Mouse (Mus musculus) erythroblast, embryonic 14.5 days (primary cell): ENCODE measurements around the gene Spi1. TPM values are rescaled to one million over a fixed set of nuclear protein-coding genes. Genes with fewer than 3 reads are reported as not detected.
"Not testable (repeated sequence)": the region's sequence is repeated elsewhere in the genome, so short reads cannot be mapped to it uniquely, and the experiment has no call there.

Source experiments
- H3K27me3 ChIP-seq: 2 replicates; pipeline ENCODE4 v1.6.1; 2012; ENCODE audit warnings: inconsistent platforms; ENCODE audit not compliant: control insufficient read depth
- H3K36me3 ChIP-seq: 2 replicates; pipeline ENCODE4 v1.6.1; 2012; ENCODE audit warnings: mild to moderate bottlenecking, inconsistent platforms; ENCODE audit not compliant: control insufficient read depth
- H3K4me1 ChIP-seq: 2 replicates; pipeline ENCODE4 v1.6.1; 2012; ENCODE audit warnings: inconsistent platforms; ENCODE audit not compliant: control insufficient read depth
- H3K4me3 ChIP-seq: replicated peaks from 2 replicates; pipeline ENCODE3; 2012; ENCODE audit warnings: moderate library complexity, mild to moderate bottlenecking, inconsistent platforms
- H3K9me3 ChIP-seq: 2 replicates; pipeline ENCODE4 v1.6.1; 2012; ENCODE audit warnings: low read length, inconsistent platforms, mixed read lengths; ENCODE audit not compliant: control insufficient read depth
- GATA1 ChIP-seq: IDR thresholded peaks from 2 replicates; pipeline ENCODE4 v1.6.1; 2012; ENCODE audit warnings: low read length, inconsistent platforms, mixed read lengths
- TAL1 ChIP-seq: IDR thresholded peaks from 3 replicates; pipeline ENCODE4 v1.6.1; 2012; ENCODE audit warnings: low read length, inconsistent platforms, mixed read lengths
- polyA plus RNA-seq: library from polyadenylated mRNA; stranded (reverse); fragments of >175 nt; gene quantifications from 2 replicates; pipeline ENCODE4 v1.2.3, GENCODE M21; 2012

The Spi1 gene
- polyA plus RNA-seq, 1 experiment, result 0.76 TPM

DNA sequence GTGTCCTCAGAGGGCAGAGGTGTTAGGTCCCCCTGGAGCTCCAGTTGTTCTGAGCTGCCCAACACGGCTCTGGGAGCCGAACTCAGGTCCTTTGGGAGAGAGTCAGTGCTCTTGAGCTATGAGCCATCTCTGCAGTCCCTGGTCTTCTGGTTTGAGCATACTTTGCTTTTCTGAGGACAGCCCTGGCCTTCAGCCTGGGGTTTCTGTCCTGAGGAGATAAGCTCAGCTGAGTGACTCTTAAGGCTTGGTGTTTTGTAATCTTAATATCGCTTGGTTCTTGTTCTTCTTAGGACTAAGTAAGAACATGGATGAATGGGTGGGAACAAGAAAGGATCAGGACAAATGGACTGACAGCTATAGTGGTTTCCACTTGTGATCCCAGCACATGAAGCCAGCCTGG, 26.0 kb downstream of the Spi1 start:
- Histone ChIP-seq H3K4me1 (peaks cover 63% of the 10 kb centered on the region), H3K4me3 (no peak overlapping the region), H3K36me3 (no peaks in the 10 kb centered on the region), H3K27me3 (no peaks in the 10 kb centered on the region), H3K9me3 (no peaks in the 10 kb centered on the region)
- TF ChIP-seq TAL1, result no peak
- no peak for TF ChIP-seq GATA1

DNA sequence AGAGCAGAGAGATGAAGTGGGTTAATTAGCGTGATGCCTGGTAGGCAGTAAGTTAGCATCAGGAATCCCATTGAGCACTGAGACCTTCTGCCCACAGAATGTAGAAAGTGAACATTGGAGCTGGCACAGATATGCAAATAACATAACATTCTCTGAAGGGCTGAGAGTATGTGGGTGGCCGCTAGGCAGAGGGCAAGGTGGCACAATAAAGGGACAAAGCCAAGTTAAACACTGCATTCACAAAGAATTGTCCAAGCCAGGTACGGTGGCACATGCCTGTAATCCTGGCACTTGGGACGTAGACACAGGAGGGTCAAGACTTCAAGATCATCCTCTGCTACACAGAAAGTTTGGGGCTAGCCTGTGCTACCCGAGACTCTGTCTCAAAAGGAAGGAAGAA, 27.1 kb downstream of the Spi1 start:
- no peaks in the 10 kb centered on the region for H3K36me3 ChIP-seq
- TF ChIP-seq TAL1, result no peak
- TF ChIP-seq GATA1, result no peak
- H3K27me3 ChIP-seq, result no peaks in the 10 kb centered on the region
- no peaks in the 10 kb centered on the region for H3K9me3 ChIP-seq
- H3K4me3 ChIP-seq, result no peak overlapping the region
- H3K4me1 ChIP-seq, result peaks cover 63% of the 10 kb centered on the region

DNA sequence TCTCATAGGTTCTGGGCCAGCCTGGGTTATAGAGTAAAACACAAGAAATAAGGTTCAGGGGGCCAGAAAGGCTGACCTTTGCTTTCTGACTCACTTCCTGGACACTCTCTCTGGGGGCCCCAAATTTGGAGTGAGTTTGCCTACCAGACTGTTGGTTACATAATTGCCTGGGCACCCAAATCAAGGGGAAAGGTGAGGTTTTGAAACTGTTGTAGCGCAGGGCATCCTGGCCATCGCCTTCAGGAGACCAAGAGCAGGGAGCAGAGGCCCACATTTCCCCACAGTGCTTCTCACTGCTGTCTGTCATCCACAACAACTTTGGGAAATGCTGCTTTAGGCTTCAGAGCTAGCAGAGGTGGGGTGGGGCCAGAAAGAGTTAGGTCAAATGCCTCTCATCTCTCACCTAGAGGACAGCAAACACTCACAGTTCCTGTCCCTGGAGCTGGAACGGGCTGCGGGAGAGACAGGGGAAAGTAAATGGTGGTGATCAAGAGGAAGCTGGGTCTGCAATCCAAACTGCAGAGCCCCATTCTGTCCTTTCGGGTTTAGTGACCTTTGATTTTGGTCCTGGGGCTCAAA, 27.7 kb downstream of the Spi1 start:
- Histone ChIP-seq H3K9me3 (no peaks in the 10 kb centered on the region), H3K4me1 (peaks cover 66% of the 10 kb centered on the region), H3K27me3 (no peaks in the 10 kb centered on the region), H3K4me3 (no peak overlapping the region), H3K36me3 (no peaks in the 10 kb centered on the region)
- TF ChIP-seq GATA1 (no peak), TAL1 (no peak)

DNA sequence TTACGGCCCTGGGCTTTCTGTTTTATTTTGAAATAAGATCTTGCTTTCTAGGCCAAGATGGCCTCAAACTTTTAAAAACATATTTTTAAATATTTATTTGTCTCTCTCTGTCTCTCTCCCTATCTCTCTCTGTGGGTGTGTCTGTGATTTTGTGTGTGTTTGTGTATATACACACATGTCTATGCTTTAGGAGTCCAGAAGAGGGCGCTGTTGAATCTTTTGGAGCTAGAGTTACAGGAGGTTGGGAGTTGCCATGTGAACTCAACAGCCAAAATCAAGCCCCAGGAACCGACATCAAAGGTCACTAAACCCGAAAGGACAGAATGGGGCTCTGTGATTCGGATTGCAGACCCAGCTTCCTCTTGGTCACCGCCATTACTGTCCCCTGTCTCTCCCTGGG, 28.2 kb downstream of the Spi1 start:
- Histone ChIP-seq H3K36me3 (no peaks in the 10 kb centered on the region), H3K27me3 (no peaks in the 10 kb centered on the region), H3K9me3 (no peaks in the 10 kb centered on the region), H3K4me1 (peaks cover 66% of the 10 kb centered on the region), H3K4me3 (no peak overlapping the region)
- no peak for TF ChIP-seq TAL1
- no peak for TF ChIP-seq GATA1

DNA sequence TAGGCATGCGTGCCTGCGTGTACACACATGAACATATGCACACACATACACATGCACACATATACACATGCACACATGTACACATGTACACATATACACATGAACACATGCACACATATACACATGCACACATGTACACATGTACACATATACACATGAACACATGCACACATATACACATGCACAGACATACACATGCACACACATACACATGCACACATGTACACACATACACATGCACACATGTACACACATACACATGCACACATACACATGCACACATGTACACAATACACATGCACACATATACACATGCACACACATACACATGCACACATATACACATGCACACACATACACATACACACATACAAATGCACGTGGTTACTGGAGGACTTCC, 29.6 kb downstream of the Spi1 start:
- H3K4me3 ChIP-seq, H3K36me3 ChIP-seq: not testable (repeated sequence)
- peaks cover 54% of the 10 kb centered on the region for H3K4me1 ChIP-seq

DNA sequence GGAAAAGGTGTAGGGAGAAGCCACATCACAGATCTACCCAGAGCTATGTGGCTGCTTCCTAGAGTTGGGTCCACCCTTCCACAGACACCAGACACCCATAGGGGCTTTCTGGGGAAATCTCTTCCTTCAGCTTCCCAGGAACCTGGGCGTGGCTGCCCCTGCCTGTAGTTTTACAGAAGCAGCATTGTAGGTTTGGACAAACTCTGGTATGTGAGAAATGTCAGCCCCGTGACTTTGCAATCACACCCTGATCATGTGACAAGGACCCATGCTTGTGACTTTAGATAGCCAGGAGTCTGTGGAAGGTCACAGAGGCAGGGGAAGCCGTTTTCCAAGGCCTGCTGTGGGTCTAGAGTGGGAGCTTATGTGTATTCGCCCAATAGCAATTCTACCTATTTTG, 30.3 kb downstream of the Spi1 start:
- Histone ChIP-seq H3K4me1 (peaks cover 48% of the 10 kb centered on the region), H3K4me3 (no peak overlapping the region), H3K9me3 (no peaks in the 10 kb centered on the region), H3K36me3 (no peaks in the 10 kb centered on the region), H3K27me3 (no peaks in the 10 kb centered on the region)
- TF ChIP-seq TAL1, result no peak
- no peak for TF ChIP-seq GATA1

More for the DNA sequence above, 29.6 kb downstream of the Spi1 start:
- not testable (repeated sequence) for H3K9me3 ChIP-seq, H3K27me3 ChIP-seq

DNA sequence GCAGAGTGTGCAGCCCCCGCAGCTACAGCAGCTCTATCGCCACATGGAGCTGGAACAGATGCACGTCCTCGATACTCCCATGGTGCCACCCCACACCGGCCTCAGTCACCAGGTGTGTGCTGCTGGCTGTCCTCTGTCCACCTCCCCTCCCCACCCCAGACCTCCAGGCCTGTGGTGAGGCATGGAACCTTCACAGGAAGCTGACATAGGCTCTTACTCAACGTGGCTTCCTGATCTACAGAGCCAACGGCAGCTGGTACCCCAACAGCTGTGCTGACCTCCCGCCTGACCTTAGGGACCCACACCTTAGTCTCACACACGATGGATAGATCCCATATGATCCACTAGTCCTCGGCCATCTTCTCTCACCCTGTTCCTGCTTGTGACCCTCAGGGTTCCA, 31.1 kb downstream of the Spi1 start:
- Histone ChIP-seq H3K9me3 (no peaks in the 10 kb centered on the region), H3K4me3 (no peak overlapping the region), H3K4me1 (peaks cover 39% of the 10 kb centered on the region), H3K27me3 (no peaks in the 10 kb centered on the region), H3K36me3 (no peaks in the 10 kb centered on the region)
- TF ChIP-seq GATA1 (no peak), TAL1 (no peak)

DNA sequence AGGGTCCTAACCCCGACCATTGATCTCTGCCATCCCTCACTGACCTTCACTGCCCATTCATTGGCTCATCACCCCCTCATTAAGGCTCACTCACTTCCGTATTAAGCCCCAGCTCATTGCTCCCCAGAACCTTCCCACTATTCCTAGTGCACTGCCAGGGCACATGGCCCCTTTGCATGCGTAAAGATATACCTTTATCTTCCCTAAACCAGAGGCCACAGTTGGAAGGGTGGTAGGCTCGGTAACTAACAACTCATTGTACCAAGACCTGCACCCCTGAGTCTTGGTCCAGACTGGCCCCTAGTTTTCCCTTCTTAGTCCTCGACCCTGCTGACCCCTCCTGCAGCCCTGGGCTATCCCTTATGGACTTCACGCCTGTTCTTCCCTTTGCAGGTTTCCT, 31.7 kb downstream of the Spi1 start:
- Histone ChIP-seq H3K27me3 (no peaks in the 10 kb centered on the region), H3K4me3 (no peak overlapping the region), H3K9me3 (no peaks in the 10 kb centered on the region), H3K36me3 (no peaks in the 10 kb centered on the region), H3K4me1 (peaks cover 38% of the 10 kb centered on the region)
- TF ChIP-seq GATA1 (no peak), TAL1 (no peak)

DNA sequence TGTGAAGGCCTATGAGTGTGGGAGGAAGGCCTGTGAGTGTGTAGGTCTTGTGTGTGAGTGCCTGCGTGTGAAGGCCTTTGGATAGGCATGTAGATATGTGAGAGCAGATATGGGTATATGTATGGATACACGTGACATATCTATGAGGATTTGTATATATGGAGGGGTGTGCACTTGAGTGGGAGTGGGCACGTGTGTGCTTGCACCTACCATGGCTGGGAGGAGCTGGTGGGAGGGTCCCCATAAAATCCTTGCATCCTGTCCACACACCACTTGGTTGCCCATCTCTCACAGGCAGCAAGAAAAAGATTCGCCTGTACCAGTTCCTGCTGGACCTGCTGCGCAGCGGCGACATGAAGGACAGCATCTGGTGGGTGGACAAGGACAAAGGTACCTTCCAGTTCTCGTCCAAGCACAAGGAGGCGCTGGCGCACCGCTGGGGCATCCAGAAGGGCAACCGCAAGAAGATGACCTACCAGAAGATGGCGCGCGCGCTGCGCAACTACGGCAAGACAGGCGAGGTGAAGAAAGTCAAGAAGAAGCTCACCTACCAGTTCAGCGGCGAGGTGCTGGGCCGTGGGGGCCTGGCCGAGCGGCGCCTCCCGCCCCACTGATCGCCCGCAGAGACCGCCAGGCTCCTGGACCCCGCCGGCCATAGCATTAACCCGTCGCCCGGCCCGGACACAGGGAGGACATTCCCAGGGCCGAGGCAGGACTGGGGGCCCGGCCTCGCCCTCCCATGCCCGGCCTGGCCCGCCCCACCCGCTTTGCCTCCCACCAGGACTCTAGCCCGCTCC, 32.8 kb downstream of the Spi1 start:
- TF ChIP-seq GATA1 (no peak), TAL1 (no peak)
- Histone ChIP-seq H3K27me3 (no peaks in the 10 kb centered on the region), H3K4me1 (peaks cover 38% of the 10 kb centered on the region), H3K4me3 (peak overlapping the region; percentile 8), H3K9me3 (no peaks in the 10 kb centered on the region), H3K36me3 (no peaks in the 10 kb centered on the region)
